Mouse (Mus musculus): ENCODE measurements at regions not wholly inside any gene's neighbourhood (a gene's known extent, or its start where the extent isn't known, plus 50 kb on each side); places are given as distances from the start of the nearest gene placed in this dataset.

- in situ Hi-C loops (cut with MboI; ENCODE audit: low pct_unique_long_range_greater_than_20kb): no loop called here
- DNase-seq (ENCODE audit: low read depth, low spot score): no peak
- TF ChIP-seq CTCF (IDR thresholded peaks at IDR 0.05): no peak
- no peak for ATAC-seq
- CTCF ChIA-PET: no interaction called here
- POLR2A ChIA-PET: no interaction called here
- peaks cover 9% of the 10 kb centered on the region for H3K27me3 ChIP-seq
Measured at GRCm38 (mm10) chr12:6211266-6211665, 835.8 kb upstream of the Klhl29 start.

GRCm38 (mm10) chr12:6189232-6189631, 813.8 kb upstream of the Klhl29 start:
- TF ChIP-seq CTCF (IDR thresholded peaks at IDR 0.05): no peak
- in situ Hi-C loops (cut with MboI; ENCODE audit: low pct_unique_long_range_greater_than_20kb): no loop called here
- DNase-seq (ENCODE audit: low read depth, low spot score): no peak
- ChIA-PET CTCF (no interaction called here), POLR2A (no interaction called here)
- peaks cover 10% of the 10 kb centered on the region for H3K27me3 ChIP-seq
- ATAC-seq: no peak

- ChIA-PET POLR2A (no interaction called here), CTCF (no interaction called here)
- no peak for DNase-seq (ENCODE audit: low read depth, low spot score)
- ATAC-seq: no peak
- H3K27me3 ChIP-seq: peaks cover 27% of the 10 kb centered on the region
- no peak for TF ChIP-seq CTCF (IDR thresholded peaks at IDR 0.05)
- in situ Hi-C loops (cut with MboI; ENCODE audit: low pct_unique_long_range_greater_than_20kb): no loop called here
Measured at GRCm38 (mm10) chr12:6168795-6169194, 793.3 kb upstream of the Klhl29 start.

GRCm38 (mm10) chr12:6154287-6154686, 778.8 kb upstream of the Klhl29 start:
- TF ChIP-seq CTCF (IDR thresholded peaks at IDR 0.05): no peak
- in situ Hi-C loops (cut with MboI; ENCODE audit: low pct_unique_long_range_greater_than_20kb): no loop called here
- ATAC-seq (no peak), DNase-seq (ENCODE audit: low read depth, low spot score) (no peak)
- ChIA-PET POLR2A (no interaction called here), CTCF (no interaction called here)
- peaks cover 13% of the 10 kb centered on the region for H3K27me3 ChIP-seq

- POLR2A ChIA-PET: no interaction called here
- in situ Hi-C loops (cut with MboI; ENCODE audit: low pct_unique_long_range_greater_than_20kb): no loop called here
- peaks cover 13% of the 10 kb centered on the region for H3K27me3 ChIP-seq
- DNase-seq (ENCODE audit: low read depth, low spot score): no peak
- TF ChIP-seq CTCF (IDR thresholded peaks at IDR 0.05): no peak
- CTCF ChIA-PET: no interaction called here
- ATAC-seq: no peak
Measured at GRCm38 (mm10) chr12:6151476-6151875, 776.0 kb upstream of the Klhl29 start.

- in situ Hi-C loops (cut with MboI; ENCODE audit: low pct_unique_long_range_greater_than_20kb): no loop called here
- CTCF ChIA-PET: no interaction called here
- POLR2A ChIA-PET: no interaction called here
- ATAC-seq: no peak
- no peak for DNase-seq (ENCODE audit: low read depth, low spot score)
- no peaks in the 10 kb centered on the region for H3K27me3 ChIP-seq
- TF ChIP-seq CTCF (IDR thresholded peaks at IDR 0.05): no peak
Measured at GRCm38 (mm10) chr12:6132451-6132850, 757.0 kb upstream of the Klhl29 start.

GRCm38 (mm10) chr12:6119557-6119956, 744.1 kb upstream of the Klhl29 start:
- no peak for ATAC-seq
- ChIA-PET CTCF (no interaction called here), POLR2A (no interaction called here)
- DNase-seq (ENCODE audit: low read depth, low spot score): no peak
- in situ Hi-C loops (cut with MboI; ENCODE audit: low pct_unique_long_range_greater_than_20kb): no loop called here
- no peaks in the 10 kb centered on the region for H3K27me3 ChIP-seq
- TF ChIP-seq CTCF (IDR thresholded peaks at IDR 0.05): no peak

GRCm38 (mm10) chr12:6115254-6115653, 739.8 kb upstream of the Klhl29 start:
- ChIA-PET CTCF (no interaction called here), POLR2A (no interaction called here)
- ATAC-seq: no peak
- no peaks in the 10 kb centered on the region for H3K27me3 ChIP-seq
- no peak for TF ChIP-seq CTCF (IDR thresholded peaks at IDR 0.05)
- no peak for DNase-seq (ENCODE audit: low read depth, low spot score)
- in situ Hi-C loops (cut with MboI; ENCODE audit: low pct_unique_long_range_greater_than_20kb): no loop called here

GRCm38 (mm10) chr12:6097295-6097694, 721.8 kb upstream of the Klhl29 start:
- DNase-seq (ENCODE audit: low read depth, low spot score): no peak
- ChIA-PET CTCF (no interaction called here), POLR2A (no interaction called here)
- in situ Hi-C loops (cut with MboI; ENCODE audit: low pct_unique_long_range_greater_than_20kb): no loop called here
- TF ChIP-seq CTCF (IDR thresholded peaks at IDR 0.05): no peak
- ATAC-seq: no peak
- peaks cover 6% of the 10 kb centered on the region for H3K27me3 ChIP-seq

GRCm38 (mm10) chr12:6087627-6088350, 712.3 kb upstream of the Klhl29 start:
- in situ Hi-C loops (cut with MboI; ENCODE audit: low pct_unique_long_range_greater_than_20kb): no loop called here
- no peak for ATAC-seq
- CTCF ChIA-PET: interaction anchor here (0.5 kb wide), 1 partner anchor 1600 kb away, joined by 3 read pairs; no protein-coding TSS in a partner anchor

GRCm38 (mm10) chr12:6087071-6087470, 711.6 kb upstream of the Klhl29 start:
- TF ChIP-seq CTCF (IDR thresholded peaks at IDR 0.05): no peak
- CTCF ChIA-PET: no interaction called here
- in situ Hi-C loops (cut with MboI; ENCODE audit: low pct_unique_long_range_greater_than_20kb): no loop called here
- no peak for ATAC-seq
- H3K27me3 ChIP-seq: peaks cover 3% of the 10 kb centered on the region
- POLR2A ChIA-PET: no interaction called here
- DNase-seq (ENCODE audit: low read depth, low spot score): no peak

More at GRCm38 (mm10) chr12:6087627-6088350, 712.3 kb upstream of the Klhl29 start:
- no peak for DNase-seq (ENCODE audit: low read depth, low spot score)
- POLR2A ChIA-PET: no interaction called here
- H3K27me3 ChIP-seq: peaks cover 3% of the 10 kb centered on the region
- no peak for TF ChIP-seq CTCF (IDR thresholded peaks at IDR 0.05)

Data from Patski (cell line).